Mouse (Mus musculus) thymus, adult 18-20 months (tissue): Measurements from ENCODE around the gene Itpk1.
"Not testable (repeated sequence)": the region's sequence is repeated elsewhere in the genome, so short reads cannot be mapped to it uniquely, and the experiment has no call there.

Experiments used
- DNase-seq, 2 experiments: peaks; one replicate each; pipeline ENCODE4 v3.0.0; 2022; ENCODE audit warnings: mixed read lengths in 2 of 2

Itpk1 gene

DNA sequence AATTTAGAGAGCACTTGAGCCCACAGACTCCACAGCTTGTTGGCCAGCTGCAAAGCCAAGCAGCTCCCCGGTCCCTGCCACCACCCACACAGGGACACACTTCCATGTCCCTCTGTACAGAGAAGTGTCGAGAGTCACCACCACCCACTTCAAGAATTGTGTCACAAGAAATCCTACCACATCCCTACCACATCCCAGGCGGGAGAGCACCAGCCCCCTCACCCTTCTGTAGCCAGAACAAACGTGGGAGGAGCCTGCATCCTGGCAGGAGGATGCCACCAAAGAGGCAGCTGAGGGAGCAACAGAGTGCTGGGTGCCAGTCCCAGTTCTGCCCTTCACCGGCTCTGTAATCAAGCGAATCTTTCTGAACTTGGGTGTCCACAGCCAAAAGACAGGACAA lies 51.7 kb downstream of the Itpk1 start:
- no peak for DNase-seq

DNA sequence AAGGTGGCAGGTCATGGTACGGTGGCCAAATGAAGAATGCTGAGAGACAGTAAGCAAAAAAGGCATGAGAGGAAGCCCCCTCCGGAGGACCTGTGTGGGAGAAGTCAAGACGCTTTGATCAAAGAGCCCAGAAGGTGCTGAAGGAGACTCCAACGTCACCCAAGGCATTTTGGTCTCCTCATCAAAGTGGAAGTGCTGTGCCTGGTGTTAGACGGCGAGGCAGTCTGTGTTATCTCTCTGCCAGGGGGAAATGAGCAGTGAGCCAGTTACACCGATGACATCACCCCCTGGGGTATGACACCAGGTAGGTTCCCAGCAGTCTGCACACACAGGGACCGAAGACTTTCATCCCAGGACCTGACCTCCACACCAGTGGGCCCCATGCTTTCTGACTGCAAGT lies 52.3 kb downstream of the Itpk1 start:
- peak in 1 of 2 experiments; percentile 48 for DNase-seq

DNA sequence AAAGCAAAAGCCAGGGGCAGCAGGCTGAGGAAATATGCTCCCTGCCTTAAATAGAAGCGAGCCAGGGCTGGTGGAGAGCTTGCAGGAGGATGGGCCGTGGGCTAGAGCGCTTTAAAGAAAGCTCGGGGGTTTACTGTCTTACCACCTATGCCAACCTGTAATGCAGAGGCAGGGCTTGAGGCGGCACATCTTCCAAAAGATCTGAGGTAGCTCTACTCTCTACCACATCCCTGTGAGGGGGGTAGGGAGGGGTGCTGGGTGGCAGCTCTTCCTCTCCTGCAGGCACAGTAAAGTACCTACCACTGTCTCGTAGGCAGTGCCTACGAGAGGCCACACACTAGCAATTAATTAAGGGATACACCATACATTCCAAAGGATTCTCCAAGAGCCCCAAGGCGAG lies 52.9 kb downstream of the Itpk1 start:
- peak in 1 of 2 experiments; percentile 40 for DNase-seq

DNA sequence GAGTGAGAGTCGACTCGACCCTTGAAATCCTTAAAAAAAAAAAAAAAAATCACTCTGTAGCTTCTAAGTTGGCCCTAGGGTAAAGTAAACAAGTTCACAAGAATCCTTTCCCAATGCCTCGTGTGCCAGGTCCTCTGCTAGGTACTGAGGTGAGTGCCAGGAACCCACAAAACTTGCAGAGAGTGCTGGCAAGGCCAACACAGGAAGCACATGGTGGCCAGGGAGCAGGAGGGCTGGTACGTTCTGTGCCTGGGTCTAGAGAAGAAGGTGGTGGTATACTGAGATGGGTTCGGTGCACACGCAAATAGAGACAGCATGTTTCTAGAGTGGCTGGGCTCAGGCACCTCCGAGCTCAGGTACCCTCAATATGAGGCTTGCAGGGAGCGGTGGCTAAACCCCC lies 53.3 kb downstream of the Itpk1 start:
- no peak for DNase-seq

DNA sequence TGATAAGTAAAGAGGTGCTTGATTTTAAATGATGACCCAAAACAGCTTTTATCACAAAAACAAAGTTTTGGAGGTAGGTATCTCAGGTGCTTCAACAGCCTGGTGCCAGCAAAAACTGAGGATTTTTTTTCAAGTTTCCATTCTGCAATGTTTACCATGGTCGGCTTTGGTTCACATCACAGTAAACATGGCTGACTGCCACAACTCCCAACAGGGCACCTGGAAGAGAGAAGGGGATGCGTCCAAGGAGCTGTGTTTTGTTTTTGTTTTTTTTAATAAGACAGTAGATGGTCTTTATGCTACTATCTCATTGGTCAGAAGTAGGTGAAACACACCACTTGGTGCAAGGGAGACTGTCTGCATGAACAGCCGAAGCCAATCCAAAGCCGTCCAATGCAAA lies 54.1 kb downstream of the Itpk1 start:
- DNase-seq = no peak

DNA sequence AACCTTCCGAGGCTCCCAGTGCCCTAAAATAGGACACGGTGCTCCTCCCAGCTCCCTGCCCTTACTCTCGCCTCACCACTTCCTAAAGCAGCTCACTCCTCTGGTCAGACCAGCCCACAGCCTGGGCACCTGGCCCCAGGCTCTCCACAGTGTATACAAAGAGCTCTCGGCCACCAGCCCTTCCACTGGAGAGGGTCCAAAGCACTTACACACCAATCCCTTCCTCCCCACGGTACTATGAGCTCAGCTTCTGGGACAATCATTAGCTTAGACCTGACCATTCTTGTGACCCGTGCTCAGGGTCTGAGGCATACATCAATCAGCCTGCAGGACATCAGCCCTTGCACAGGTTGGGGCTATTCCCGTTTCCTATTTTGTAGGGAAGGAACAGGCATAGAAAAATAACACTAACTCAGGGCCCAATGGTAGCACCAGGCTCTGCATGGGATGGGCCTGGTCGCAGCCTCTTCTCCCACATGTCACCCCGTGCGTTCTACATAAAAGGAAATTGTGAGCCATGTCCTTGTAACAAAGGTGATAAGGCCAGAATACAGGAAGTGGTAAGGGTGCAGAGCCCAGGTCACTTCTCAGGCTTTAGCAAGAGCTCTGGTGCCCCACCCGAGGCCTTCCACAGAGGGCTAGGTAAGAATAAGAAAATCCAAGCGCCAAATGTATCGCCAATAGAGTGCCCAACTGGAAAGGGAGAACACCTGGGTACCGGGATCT lies 56.7 kb downstream of the Itpk1 start:
- DNase-seq = no peak

DNA sequence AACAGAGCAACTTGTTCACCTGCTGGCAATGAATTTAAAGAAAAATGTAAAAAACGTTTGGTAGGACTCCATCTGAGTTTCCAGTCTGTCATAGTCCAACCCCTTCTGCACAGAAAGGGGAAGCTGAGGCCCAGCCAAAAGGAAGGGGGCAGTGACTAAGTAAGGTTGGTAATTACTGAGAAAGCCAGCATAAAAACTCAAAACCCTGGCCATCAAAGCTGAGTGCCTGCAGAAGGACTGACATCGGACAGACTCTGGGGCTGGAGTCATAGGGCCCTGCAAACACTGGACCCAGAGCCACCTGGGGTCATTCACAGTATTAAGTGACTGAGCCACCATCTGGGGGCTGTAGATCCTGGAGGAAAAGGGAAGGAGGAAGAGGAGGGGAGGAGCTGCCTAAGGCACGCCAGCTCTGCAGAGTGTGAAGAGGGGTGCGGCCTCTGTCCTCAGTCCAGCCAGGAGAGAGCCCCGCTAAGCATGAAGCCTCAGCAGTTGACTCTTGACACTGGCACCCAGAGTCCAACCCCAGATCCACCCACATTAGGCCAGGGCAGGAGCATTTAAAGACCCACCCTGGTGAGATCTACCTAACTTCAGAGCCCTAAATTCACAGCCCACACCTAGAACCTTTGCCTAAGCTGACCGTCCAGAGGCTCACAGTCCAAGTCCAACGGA lies 58.0 kb downstream of the Itpk1 start:
- DNase-seq = no peak

DNA sequence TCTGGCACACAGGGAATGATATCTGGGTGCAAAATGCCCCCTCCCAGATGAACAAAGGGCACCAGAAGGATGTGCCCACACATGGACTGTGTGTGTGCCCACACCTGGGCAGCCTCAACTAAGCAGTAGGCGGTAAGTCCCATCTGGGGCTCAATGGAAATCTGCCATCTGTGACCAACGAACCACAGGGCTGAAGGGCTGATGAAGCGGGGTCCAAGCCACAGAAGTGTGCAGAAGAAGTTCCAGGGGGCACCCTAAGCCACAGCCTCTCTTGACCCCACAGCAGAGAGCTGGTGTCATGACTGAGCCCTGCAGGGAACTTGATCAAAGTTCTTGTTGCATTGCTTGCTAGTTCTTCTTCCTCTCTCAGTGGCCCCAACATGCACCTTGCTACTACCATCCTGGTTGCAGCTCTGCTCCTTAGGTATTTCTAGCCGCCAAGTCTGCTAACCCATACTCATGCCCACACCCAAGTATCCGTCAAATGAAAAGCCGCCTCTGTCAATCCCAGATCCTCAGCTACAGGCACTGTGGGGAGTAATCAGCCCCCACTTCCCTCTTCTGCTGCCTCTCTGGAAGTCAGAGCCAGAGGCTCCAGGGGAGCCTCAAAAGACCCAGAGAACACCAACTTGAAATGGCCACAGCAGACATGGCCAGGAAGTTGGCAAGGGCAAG lies 58.7 kb downstream of the Itpk1 start:
- no peak for DNase-seq

DNA sequence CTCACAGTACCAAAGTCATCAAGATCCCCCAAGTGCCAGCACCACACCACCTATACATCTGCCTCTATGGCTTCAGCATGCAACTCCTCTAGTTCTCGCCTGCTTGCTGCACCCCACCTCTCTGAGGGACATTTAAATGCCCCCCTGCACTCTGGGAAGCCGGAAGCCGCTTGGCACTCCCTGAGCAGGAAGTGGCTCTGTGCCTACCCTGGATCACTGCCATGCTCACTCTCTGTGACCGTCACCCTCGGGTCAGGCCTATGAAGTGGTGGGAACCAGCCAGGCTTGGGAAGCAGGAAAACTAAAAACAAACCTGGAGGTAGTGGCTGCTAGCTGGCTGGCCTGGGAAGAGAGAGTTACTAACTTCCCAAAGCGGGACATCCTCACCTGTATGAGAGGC lies 61.4 kb downstream of the Itpk1 start:
- peak in 1 of 2 experiments; percentile 40 for DNase-seq

DNA sequence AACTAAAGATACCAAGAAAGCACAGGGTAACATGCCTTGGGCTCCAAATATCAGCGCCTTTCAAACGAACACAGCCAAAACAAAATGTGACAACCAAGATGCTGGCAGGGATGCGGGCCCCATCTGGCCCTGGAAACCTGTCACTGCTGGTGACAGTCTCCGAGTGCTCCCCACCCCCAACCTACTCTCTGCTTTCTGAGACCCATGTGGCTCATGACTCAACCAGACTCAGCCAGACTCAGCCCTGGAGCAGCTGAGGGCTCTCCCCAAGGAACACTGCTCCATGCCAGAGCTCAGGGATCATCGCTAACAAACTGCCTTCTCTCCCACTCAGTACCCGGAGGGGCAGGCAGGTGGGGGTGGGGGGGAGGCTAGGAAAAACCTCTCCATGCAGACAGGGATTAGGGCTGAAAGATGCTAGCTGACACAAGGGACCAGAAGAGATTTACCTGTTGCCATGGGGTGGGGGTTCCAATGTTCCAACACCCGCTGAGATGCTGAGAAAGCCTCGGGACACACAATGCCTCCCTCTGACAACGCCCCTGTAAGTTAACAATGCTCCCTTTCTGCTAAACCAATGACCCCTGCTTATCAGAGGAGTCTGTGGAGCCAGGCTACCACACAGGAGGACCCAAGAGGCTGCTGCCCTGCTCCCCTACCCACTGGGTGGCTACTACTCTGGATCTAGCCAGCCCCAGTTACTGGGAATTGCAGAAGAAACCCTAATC lies 64.1 kb downstream of the Itpk1 start:
- no peak for DNase-seq

DNA sequence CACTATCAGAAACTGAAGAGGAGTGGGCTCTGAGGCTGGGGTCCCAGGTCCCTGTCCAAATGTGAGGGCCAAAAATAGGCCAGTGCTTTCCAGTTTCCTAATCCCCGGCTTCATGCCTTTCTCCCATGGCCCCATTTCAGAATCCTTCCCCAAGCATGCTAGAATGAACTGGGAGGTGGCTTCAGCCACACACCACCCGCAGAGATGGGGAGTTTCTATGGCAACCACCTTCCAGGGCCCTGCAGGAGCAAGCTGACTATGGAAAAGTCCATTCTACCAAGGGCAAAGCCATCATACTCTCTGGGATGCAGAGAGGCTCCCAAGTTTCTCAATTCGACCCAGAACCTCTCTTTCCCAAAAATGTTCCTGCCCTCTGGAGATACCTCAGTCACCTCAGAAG lies 65.9 kb downstream of the Itpk1 start:
- DNase-seq = no peak

DNA sequence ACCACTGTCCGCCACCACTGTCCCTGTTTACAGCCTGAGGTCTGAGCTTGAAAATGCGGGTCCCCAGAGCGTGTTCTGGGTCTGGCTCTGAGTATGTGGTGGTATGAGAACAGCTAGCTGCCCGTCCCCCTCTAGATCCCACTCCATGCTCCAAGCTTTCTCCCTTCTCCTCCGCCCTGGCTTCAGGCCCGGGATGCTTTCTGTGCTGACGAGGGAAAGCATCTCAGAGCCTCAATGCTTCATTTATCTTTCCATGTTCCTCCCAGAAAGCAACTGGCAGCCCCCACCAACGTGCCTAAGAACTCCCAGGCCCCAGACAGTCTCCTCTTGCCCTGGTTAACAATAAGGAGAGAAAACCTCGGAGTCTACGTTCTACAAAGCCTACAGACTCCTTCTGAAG lies 67.5 kb downstream of the Itpk1 start:
- no peak for DNase-seq

DNA sequence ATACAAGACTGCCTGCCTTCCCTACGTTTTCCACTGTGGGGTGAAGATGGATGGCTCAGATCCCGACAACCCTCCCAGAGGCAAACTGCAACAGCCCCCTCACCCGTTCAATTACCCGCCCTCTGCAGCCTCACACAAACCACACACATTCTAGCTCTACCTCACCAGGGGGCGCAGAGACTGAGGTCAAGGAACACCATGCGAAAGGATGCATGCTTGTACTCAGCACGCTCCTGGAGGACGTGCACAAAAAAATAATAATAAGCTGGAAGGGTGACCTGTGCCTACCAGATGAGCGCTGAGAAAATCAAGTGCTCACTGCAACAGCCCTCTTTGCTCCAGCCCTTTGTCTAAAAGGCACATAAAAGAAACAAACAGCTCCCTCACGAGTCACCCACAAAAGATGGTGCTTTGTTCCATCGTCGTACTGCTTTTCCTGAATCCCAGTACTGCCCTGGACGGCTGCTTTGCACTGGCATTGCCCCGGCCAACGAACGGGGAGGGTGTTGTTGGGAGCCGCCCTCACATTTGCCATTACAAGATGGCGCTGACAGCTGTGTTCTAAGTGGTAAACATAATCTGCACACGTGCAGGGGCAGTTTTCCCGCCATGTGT lies 70.2 kb downstream of the Itpk1 start:
- no peak for DNase-seq

DNA sequence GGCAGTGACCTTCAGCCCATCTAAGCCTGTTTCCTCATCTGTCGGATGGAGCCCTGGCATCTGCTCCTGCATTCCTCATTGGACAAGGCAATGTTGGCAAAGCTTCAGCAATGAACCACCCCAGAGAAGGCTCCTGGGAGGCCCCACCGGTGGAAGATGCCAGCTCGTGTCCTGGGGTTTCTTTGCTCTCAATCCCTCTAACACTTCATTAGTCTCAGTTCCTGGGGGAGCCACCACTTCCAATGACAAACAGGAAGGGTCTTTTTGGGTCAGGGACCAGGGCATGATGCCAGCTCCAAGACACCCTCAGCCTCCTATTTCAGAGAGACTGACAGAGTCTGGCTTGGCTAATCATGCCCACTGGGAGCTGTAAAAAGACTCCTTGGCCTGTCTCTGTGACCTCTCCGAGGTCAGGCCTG lies 71.6 kb downstream of the Itpk1 start:
- DNase-seq = no peak

DNA sequence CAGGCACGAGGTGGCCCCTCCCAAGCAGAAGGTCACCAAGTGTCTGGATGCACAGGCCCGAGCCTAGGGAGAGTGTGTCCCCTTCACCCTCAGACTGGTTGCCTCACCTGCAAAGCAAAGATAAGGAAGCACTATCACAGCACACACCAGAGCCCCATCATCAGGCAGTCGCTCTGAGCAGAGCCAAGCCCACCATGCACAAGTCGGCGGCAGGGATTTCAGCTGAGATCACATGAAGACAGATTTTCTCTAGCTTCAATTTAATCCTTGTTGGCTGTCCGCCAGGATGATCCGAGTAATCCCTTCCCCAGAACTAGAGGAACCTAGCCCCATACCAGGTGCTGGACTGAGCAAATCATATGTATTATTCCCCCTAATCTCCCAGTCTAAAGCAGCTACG lies 73.0 kb downstream of the Itpk1 start:
- no peak for DNase-seq

DNA sequence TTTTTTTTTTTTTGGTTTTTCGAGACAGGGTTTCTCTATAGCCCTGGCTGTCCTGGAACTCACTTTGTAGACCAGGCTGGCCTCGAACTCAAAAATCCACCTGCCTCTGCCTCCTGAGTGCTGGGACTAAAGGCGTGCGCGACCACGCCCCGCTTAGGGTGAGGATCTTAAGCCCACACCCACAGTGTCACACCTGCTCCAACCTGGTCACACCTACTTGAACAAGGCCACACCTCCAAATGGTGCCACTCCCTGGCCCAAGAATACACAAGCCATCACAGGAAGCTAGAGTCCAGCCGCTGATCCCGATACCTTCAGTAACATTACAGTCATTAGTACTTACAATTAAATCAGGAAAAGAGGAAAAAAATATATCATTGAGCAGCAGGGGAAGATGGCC lies 74.3 kb downstream of the Itpk1 start:
- not testable (repeated sequence) for DNase-seq

DNA sequence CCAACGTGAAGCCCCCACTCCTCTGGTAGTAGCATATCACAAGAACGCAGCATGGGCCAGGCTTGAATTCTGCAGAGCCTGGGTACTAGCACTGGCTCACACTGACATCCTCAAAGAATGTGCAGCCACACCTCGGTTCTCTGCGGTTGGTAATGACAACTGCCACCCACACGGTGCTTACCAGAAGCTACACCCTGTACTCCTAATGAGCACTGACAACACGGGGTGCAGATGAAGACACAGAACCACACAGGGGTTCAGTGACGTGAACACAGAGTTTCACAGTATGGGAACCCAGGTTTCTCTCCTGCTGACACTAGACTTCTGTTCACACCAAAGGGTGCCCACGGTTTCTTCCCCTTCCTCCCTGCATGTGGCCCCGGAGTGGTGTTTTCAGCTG lies 76.5 kb downstream of the Itpk1 start:
- DNase-seq = peak in 1 of 2 experiments; percentile 30

DNA sequence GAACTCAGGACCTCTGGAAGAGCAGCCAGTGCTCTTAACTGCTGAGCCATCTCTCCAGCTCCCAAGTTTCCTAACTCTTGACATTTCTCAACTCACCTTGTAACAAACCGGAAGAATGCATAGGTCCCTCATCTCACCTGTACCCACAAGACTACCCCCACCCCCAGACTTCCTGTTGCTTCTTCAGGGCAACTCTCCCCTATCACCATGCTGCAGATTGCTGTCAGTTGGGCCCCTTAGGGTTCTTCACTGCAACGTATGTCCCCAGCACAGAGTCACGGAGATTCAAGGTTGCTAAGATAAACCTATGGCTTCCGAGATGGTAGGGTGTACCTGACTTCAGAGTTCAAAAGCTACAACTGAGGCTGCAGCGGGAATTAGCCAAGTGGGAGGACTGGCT lies 77.2 kb downstream of the Itpk1 start:
- DNase-seq = no peak

DNA sequence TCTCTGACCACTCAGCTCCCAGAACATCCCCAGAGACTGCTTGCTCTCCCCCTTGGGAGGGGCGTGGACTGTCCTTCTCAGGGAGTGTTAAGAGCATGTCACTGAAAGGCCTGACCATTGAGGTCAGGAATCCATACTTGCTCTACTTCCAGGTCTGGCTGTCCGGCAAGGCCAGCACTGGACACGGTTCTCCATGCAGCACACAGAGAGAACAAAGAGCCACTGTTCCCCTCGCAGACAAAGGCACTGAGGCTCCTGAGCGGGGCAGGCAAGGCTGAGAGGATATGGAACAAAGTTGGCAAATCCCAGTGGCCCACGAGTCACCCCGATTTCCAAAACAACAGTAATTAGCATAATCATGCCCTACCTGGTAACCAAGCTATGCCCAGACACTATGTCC lies 77.9 kb downstream of the Itpk1 start:
- no peak for DNase-seq

DNA sequence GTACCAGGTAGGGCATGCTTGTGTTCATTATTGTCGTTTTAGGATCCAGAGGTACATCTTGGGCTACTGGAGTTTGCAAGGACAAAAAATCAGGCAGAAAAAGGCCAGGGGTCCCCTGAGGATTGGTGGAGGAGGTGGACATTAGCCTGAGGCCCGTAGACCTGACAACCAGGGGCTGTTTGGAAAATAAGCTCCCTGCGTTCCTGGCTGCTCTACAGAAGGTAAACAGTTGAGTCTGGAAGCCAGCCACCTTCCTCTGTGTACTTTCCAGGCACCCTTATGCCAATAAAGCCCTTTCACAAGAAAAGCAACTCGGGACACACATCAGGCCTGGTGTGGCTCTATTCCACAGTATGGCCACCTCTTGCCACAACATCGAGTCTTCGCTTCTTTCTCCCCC lies 79.0 kb downstream of the Itpk1 start:
- DNase-seq = no peak

DNA sequence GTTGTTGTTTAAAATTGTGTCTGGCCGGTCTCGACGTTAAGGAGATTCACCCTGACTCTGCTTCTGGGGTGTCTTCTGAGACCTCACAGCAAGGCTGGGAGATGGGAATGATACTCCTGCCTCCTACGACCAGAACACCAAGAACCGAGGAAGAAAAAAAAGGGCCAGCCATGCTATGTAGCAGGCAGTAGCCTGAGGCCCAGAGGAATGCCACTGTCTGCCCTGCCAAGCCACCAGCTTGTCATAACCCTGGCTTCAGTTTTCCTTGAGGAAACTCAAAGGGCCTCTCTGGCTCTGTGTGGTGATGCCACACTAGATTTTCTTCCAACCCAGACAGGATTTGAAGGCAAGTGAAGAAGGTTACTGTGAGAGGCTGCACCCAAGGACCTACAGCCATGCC lies 79.6 kb downstream of the Itpk1 start:
- DNase-seq = no peak

DNA sequence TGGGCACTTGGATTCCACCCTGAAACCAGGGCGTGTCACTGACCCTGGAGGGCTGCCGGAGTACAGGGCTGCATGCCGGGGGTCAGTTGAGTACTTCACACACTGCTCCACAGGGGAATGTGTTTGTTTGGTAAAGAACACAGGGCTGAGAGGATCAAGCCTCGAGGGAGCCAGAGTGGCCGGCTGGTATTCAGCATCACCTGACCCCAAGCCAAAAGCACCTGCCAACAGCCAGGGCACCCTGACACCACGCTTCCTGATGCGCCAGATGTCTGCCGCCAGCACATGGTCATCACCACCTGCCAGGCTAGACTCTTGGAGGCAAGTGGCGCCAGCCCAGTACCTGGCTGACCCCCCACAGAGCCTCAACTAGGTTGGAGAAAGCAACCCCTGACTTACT lies 80.9 kb downstream of the Itpk1 start:
- no peak for DNase-seq

DNA sequence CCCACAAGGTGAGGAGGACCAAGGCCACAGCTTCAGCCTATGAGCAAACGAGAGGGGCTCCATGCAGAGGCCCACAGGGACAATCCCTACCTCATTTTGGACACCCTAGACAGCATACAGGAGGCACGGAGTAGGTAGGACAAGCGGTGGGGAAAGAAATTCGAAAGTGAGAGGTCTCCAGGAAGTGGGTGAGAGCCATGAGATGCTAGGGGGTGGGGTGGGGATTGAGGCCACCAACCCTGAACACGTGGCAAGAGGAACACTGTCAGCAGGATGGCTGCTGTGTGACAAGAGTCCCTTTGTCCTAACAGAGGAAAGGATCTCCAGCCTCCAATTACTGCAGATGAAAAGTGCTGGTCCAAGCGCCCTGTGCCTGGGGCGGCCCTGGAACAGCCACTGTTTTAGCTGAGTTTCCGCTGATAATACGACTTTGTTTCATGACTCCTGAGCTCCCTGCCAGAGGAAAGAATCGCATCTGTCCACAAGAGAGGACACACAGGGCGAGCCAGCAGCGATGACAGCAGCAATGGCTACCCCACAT lies 82.4 kb downstream of the Itpk1 start:
- no peak for DNase-seq
